Mouse (Mus musculus) urinary bladder, postnatal 4 days (tissue): Measurements from ENCODE around the gene Acsl3.

Source experiments
- DNase-seq, 2 experiments: peaks; one replicate each; pipeline ENCODE4 v3.0.0; 2021 to 2022; ENCODE audit warnings: low spot score in 2 of 2

Gene Acsl3

DNA sequence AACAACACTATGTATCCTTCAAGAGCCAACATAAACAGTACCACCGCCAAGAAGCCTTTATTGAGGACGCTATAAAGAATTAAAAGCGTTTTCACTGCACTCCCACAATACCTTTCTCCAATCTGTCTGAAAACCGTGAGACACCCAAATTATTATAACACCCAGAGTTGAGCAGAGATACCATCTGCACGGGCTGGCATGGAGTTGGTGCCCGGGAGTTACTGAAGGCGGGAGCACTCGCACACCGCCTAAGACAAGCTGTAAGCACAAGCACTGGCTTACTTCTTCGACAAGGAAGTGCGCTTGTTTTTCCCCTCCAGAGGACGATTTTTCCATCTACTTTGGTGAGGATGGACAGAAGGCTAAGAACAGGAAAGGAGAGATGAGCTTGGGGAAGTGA, 84.6 kb downstream of the Acsl3 start:
- no peak for DNase-seq

DNA sequence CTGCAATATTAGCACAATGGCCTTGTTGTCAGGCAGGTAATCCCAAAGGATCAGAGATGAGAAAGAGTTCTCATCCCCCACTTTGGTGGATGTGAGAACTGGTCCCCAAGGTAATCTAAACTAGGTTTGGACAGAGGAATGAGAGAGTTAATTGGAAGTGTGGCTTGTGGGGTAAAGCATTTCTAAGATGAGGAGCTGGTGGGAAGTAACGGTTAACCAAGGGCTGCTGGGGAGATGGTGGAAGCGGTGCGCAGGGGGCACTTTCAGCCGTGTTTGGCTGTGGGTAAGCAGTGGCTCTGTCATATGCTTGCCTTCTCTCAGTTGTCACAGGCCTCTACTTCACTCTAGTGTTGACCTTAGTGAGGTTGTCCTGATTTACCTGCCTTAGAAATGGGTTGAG, 85.7 kb downstream of the Acsl3 start:
- DNase-seq: no peak

DNA sequence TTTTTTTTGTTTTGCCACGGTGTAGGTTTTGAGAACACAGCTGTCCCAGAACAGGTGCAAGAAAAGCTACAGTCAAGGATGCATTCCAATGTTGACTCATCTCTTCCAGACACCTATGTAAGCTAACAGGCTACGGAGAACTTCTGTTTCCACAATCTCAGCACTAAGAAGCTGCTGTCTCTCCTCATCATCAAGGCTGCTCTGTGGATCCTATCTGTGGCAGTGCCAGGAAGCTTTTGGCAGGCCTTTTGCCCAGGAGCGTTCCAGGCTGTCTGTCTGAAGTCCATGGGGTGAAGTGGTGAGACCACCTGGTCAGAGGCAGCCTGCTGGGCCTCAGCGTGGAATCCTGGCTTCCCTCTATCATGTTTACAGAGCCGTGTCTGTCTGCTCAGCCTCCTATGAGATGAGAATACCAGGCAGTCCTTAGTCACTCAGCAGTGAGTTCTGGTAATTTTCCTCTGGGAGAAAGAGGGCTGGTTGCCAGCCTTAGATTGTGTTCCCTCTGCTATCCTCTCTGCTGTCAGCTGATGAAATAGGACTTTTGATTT, 87.7 kb downstream of the Acsl3 start:
- DNase-seq: no peak
